Mouse (Mus musculus) heart, postnatal 10 days (tissue): ENCODE measurements around the gene Mup16. TPM values are rescaled to one million over a fixed set of nuclear protein-coding genes. Genes with fewer than 3 reads are reported as not detected.
"Not testable (repeated sequence)": the region's sequence is repeated elsewhere in the genome, so short reads cannot be mapped to it uniquely, and the experiment has no call there.

ENCODE experiments used
- DNase-seq, 2 experiments: peaks; one replicate each; pipeline ENCODE4 v3.0.0; 2021
- intact Hi-C: fragments of 180-260 bp; cut with DNase I; formaldehyde crosslinking; loops from one replicate; pipeline ENCODE4 v1.15.1; 2025
- total RNA-seq, 2 experiments: library from RNA; stranded (reverse); gene quantifications; 2 replicates each; pipeline ENCODE4 v1.2.3; 2021

The Mup16 gene
- not detected for total RNA-seq

- DNase-seq, intact Hi-C loops: not testable (repeated sequence)
Measured at GRCm38 (mm10) chr4:61519431-61519830, at the start of gene Mup16. TSS of gene Mup16 (minus strand) at chr4:61519531.

DNA sequence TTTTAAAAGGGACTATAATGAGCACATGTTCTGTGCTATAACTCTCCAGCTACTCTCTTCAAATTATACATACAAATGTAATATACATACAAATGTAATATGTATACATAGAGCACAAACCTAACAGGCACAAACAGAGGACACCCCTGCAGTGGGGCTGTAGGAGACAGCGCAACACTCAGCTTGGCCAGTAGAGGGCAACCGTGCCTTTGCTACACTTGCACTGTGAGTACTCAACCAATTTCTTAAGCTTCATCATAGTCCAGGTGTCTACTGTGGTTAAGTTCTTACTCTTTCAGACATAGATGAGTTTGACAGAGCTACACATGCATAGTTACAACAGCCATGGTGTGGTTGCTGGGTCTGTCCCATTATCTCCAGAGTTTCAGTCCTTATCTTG, 36.6 kb upstream of the Mup16 start:
- peak; percentile 6 for DNase-seq
- intact Hi-C loops, result not testable (repeated sequence)

Other genes starting within 250 kb of the Mup16 start
- gene Mup14, start 215.5 kb downstream of the Mup16 start, total RNA-seq, result not detected
- gene Mup15, start 79.8 kb downstream of the Mup16 start, total RNA-seq, result not detected
- not detected for gene Mup17, start 76.3 kb upstream of the Mup16 start, total RNA-seq
- gene Mup18, start 154.6 kb upstream of the Mup16 start, total RNA-seq, result not detected